Mouse (Mus musculus): ENCODE results near the gene Col20a1. TPM values are rescaled to one million over a fixed set of nuclear protein-coding genes. Genes with fewer than 3 reads are reported as not detected.

Col20a1 gene
- polyA plus RNA-seq, 1 experiment: 2.9 TPM

DNA sequence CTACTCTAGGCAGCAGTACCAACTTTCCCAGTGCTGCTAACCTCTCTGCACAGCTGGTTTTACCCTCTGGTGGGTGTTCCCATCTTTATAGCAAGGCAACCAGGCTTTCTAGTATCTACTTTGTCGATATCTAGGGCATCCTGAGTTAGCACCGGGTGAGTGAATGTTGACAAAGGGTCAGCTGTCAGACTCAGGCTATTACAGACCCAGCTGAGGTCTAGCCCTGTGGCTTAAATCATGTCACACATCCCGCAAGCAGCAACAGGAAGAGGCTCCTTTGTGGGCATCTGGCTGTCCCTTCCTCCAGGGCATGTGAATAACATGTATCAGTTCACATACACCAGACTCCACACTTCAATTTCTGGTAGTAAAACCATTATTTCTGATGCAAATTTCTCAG, 71.9 kb downstream of the Col20a1 start:
- 32% methylated on average over 3 of the region's 3 CpGs for WGBS
- Histone ChIP-seq H3K4me3 (ENCODE audit: low read depth, low read length) (no peak overlapping the region), H3K4me1 (ENCODE audit: control insufficient read depth, insufficient read depth, insufficient read length, low read length) (no peaks in the 10 kb centered on the region), H3K27ac (ENCODE audit: insufficient read depth, low read depth, low read length) (no peak overlapping the region), H3K27me3 (ENCODE audit: control insufficient read depth, insufficient read depth, low read length) (no peaks in the 10 kb centered on the region), H3K36me3 (ENCODE audit: control insufficient read depth, insufficient read depth, low read length) (no peaks in the 10 kb centered on the region)
- TF ChIP-seq POLR2A (IDR thresholded peaks at IDR 0.05; ENCODE audit: low read depth, low read length) (no peak), CTCF (IDR thresholded peaks at IDR 0.05; ENCODE audit: extremely low read depth, insufficient read length, insufficient replicate concordance, low read depth, low read length) (no peak)

DNA sequence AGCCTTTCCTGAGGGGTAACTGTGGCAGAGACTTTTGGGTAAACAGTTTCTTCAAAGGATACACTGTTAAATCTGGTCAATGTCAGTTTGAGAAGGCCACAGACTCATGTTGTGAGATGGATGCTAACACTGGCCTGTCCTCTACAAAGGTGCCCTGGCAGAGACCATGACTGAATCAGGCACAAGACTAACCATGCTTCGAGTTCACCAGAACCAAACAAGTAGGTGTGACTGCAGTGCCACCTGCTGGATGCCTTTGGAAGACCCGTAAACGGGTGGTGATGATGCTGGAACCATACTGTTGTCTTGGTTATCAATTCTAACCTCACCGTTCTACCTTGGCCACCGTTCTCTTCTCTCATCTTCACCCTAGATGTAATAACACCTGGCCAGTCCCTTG, 73.8 kb downstream of the Col20a1 start:
- TF ChIP-seq CTCF (IDR thresholded peaks at IDR 0.05; ENCODE audit: extremely low read depth, insufficient read length, insufficient replicate concordance, low read depth, low read length) (peak; percentile 82; the same call in 1 of the 2 replicates), POLR2A (IDR thresholded peaks at IDR 0.05; ENCODE audit: low read depth, low read length) (no peak)
- no peak overlapping the region for H3K27ac ChIP-seq (ENCODE audit: insufficient read depth, low read depth, low read length)
- H3K36me3 ChIP-seq (ENCODE audit: control insufficient read depth, insufficient read depth, low read length): no peaks in the 10 kb centered on the region
- no peaks in the 10 kb centered on the region for H3K27me3 ChIP-seq (ENCODE audit: control insufficient read depth, insufficient read depth, low read length)
- H3K4me1 ChIP-seq (ENCODE audit: control insufficient read depth, insufficient read depth, insufficient read length, low read length): no peaks in the 10 kb centered on the region
- no peak overlapping the region for H3K4me3 ChIP-seq (ENCODE audit: low read depth, low read length)
- 4% methylated on average over 5 of the region's 5 CpGs for WGBS

DNA sequence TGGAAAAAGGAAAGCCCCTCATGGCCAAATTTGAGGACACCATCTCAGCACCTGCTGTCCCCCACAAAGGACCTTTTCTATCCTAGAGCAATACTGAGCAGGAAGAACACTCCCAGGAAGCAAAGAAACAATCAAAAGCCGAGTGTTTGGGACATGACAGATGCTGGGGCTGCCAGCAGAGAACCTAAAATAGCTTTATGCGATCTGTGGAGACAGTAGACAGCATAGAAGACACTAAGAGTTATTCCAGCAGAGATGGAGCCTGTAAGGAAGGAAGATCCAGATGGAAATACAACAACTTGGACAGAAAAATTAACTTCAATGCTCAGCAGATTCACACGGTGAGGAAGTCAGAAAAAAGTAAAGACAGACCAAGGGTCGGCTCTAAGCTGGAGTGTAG, 79.5 kb downstream of the Col20a1 start:
- WGBS: 30% methylated on average over 4 of the region's 4 CpGs
- no peak for TF ChIP-seq CTCF (IDR thresholded peaks at IDR 0.05; ENCODE audit: extremely low read depth, insufficient read length, insufficient replicate concordance, low read depth, low read length)
- no peak for TF ChIP-seq POLR2A (IDR thresholded peaks at IDR 0.05; ENCODE audit: low read depth, low read length)
- H3K4me1 ChIP-seq (ENCODE audit: control insufficient read depth, insufficient read depth, insufficient read length, low read length): no peaks in the 10 kb centered on the region
- no peaks in the 10 kb centered on the region for H3K36me3 ChIP-seq (ENCODE audit: control insufficient read depth, insufficient read depth, low read length)
- no peak overlapping the region for H3K27ac ChIP-seq (ENCODE audit: insufficient read depth, low read depth, low read length)
- no peaks in the 10 kb centered on the region; the same call in 1 of the 2 replicates for H3K27me3 ChIP-seq (ENCODE audit: control insufficient read depth, insufficient read depth, low read length)
- no peak overlapping the region for H3K4me3 ChIP-seq (ENCODE audit: low read depth, low read length)

Other genes with a start within 250 kb of the Col20a1 start
- gene Bhlhe23, start 209.6 kb upstream of the Col20a1 start, polyA plus RNA-seq (2012; rRNA removed): not detected in 2 replicates
- 7.0 and 12.0 TPM in 2 replicates for gene Ythdf1, start 65.6 kb upstream of the Col20a1 start, polyA plus RNA-seq (2012; rRNA removed)
- gene Birc7, start 57.5 kb upstream of the Col20a1 start, polyA plus RNA-seq (2012; rRNA removed): not detected in 2 replicates
- gene Nkain4, start 31.8 kb upstream of the Col20a1 start, polyA plus RNA-seq (2012; rRNA removed): 2.1 and 4.8 TPM in 2 replicates
- 30.2 and 47.9 TPM in 2 replicates for gene Arfgap1, start 19.3 kb upstream of the Col20a1 start, polyA plus RNA-seq (2012; rRNA removed)
- gene Chrna4, start 57.0 kb downstream of the Col20a1 start, polyA plus RNA-seq (2012; rRNA removed): 0.04 TPM in 2 replicates
- gene Kcnq2, start 148.8 kb downstream of the Col20a1 start, polyA plus RNA-seq (2012; rRNA removed): 0.29 and 0.51 TPM in 2 replicates
- gene Eef1a2, start 170.5 kb downstream of the Col20a1 start, polyA plus RNA-seq (2012; rRNA removed): 1.6 and 3.4 TPM in 2 replicates
- gene Ppdpf, start 200.7 kb downstream of the Col20a1 start, polyA plus RNA-seq (2012; rRNA removed): 98.4 and 174 TPM in 2 replicates
- gene Ptk6, start 216.3 kb downstream of the Col20a1 start, polyA plus RNA-seq (2012; rRNA removed): 6.2 and 9.5 TPM in 2 replicates
- 0.56 and 0.93 TPM in 2 replicates for gene Srms, start 226.7 kb downstream of the Col20a1 start, polyA plus RNA-seq (2012; rRNA removed)
- 0.53 and 0.56 TPM in 2 replicates for gene Fndc11, start 233.5 kb downstream of the Col20a1 start, polyA plus RNA-seq (2012; rRNA removed)